Mouse (Mus musculus) CH12.LX (cell line): ENCODE data around the gene Rel. TPM values are rescaled to one million over a fixed set of nuclear protein-coding genes. Genes with fewer than 3 reads are reported as not detected.

Experiments used
- DNase-seq: peaks from one replicate; pipeline ENCODE4 v3.0.0-alpha.2; 2013; ENCODE audit errors: extremely low read depth
- H3K27ac ChIP-seq: 2 replicates; pipeline ENCODE4 v1.5.1; 2012; ENCODE audit warnings: low read depth, mild to moderate bottlenecking, control low read depth, moderate library complexity; ENCODE audit not compliant: insufficient read depth
- H3K27me3 ChIP-seq: replicated peaks from 2 replicates; pipeline ENCODE3; 2012; ENCODE audit warnings: inconsistent platforms
- H3K36me3 ChIP-seq, 2 experiments: replicated peaks in 1 of 2; 2 replicates each; pipeline versions ENCODE3 to v1.6.1; 2012; ENCODE audit warnings: inconsistent platforms in 1 of 2, low read length in 1 of 2, mild to moderate bottlenecking in 1 of 2, mixed read lengths in 1 of 2, moderate library complexity in 1 of 2; ENCODE audit not compliant: control insufficient read depth in 1 of 2, insufficient read depth in 1 of 2
- H3K4me1 ChIP-seq, 2 experiments: 2 replicates each; pipeline ENCODE4 v1.6.1; 2012; ENCODE audit warnings: inconsistent platforms in 1 of 2, moderate library complexity in 1 of 2; ENCODE audit not compliant: insufficient read depth in 2 of 2, control insufficient read depth in 1 of 2
- H3K4me2 ChIP-seq: 2 replicates; pipeline ENCODE4 v1.6.1; 2012; ENCODE audit warnings: low read depth, mild to moderate bottlenecking, control low read depth; ENCODE audit not compliant: poor library complexity, insufficient read depth, severe bottlenecking
- H3K4me3 ChIP-seq, 3 experiments: fragments of 150-350 bp in 1 of 3; sonication (generic) in 1 of 3; replicated peaks in 1 of 3; 2 replicates each; pipeline versions ENCODE3 to v1.5.1; 2011 to 2012; ENCODE audit warnings: low read depth in 2 of 3, low read length in 2 of 3, mild to moderate bottlenecking in 2 of 3, moderate library complexity in 2 of 3, control low read depth in 1 of 3, improper control_type of control experiment in 1 of 3, inconsistent platforms in 1 of 3, mixed read lengths in 1 of 3; ENCODE audit not compliant: poor library complexity in 1 of 3
- H3K79me2 ChIP-seq: replicated peaks from 2 replicates; pipeline ENCODE4 v1.6.1; 2012; ENCODE audit warnings: mild to moderate bottlenecking, moderate library complexity; ENCODE audit not compliant: control insufficient read depth, poor library complexity, insufficient read depth, severe bottlenecking; ENCODE audit errors: extremely low read depth
- H3K9ac ChIP-seq: 2 replicates; pipeline ENCODE4 v1.6.1; 2012; ENCODE audit warnings: low read depth, mild to moderate bottlenecking, control low read depth, moderate library complexity; ENCODE audit not compliant: insufficient read depth
- H3K9me3 ChIP-seq: replicated peaks from 2 replicates; pipeline ENCODE3; 2012; ENCODE audit warnings: low read length, inconsistent platforms, mixed read lengths
- BHLHE40 ChIP-seq: IDR thresholded peaks from 2 replicates; pipeline ENCODE4 v1.6.1; 2011; ENCODE audit warnings: mild to moderate bottlenecking, low read depth, low read length, improper control_type of control experiment
- CHD1 ChIP-seq: IDR thresholded peaks from 2 replicates; pipeline ENCODE4 v1.6.1; 2012; ENCODE audit warnings: low read depth, low read length, improper control_type of control experiment, inconsistent platforms
- CHD2 ChIP-seq: IDR thresholded peaks from 2 replicates; pipeline ENCODE4 v1.6.1; 2011; ENCODE audit warnings: low read length, improper control_type of control experiment
- E2F4 ChIP-seq: IDR thresholded peaks from 2 replicates; pipeline ENCODE4 v1.6.1; 2011; ENCODE audit warnings: low read depth, low read length, improper control_type of control experiment; ENCODE audit not compliant: insufficient replicate concordance
- EP300 ChIP-seq: IDR thresholded peaks from 2 replicates; pipeline ENCODE4 v1.6.1; 2011; ENCODE audit warnings: low read length, improper control_type of control experiment
- ETS1 ChIP-seq: conservative IDR thresholded peaks from 2 replicates; pipeline ENCODE4 v1.6.1; 2012; ENCODE audit warnings: low read depth, mild to moderate bottlenecking, inconsistent platforms, low read length, improper control_type of control experiment, moderate library complexity
- GABPA ChIP-seq: IDR thresholded peaks from 2 replicates; pipeline ENCODE4 v1.6.1; 2012; ENCODE audit warnings: low read depth, low read length, improper control_type of control experiment, inconsistent platforms; ENCODE audit not compliant: insufficient replicate concordance
- KAT2A ChIP-seq: IDR thresholded peaks from 2 replicates; pipeline ENCODE4 v1.6.1; 2012; ENCODE audit warnings: low read length, improper control_type of control experiment, inconsistent platforms; ENCODE audit not compliant: insufficient replicate concordance
- MAFK ChIP-seq: IDR thresholded peaks from 2 replicates; pipeline ENCODE4 v1.6.1; 2011; ENCODE audit warnings: low read length, improper control_type of control experiment; ENCODE audit not compliant: insufficient replicate concordance
- NELFE ChIP-seq: IDR thresholded peaks from 2 replicates; pipeline ENCODE4 v1.6.1; 2011; ENCODE audit warnings: low read depth, low read length, improper control_type of control experiment
- NRF1 ChIP-seq: IDR thresholded peaks from 2 replicates; pipeline ENCODE4 v1.6.1; 2014; ENCODE audit warnings: low read depth, mild to moderate bottlenecking, inconsistent platforms, low read length, improper control_type of control experiment, moderate library complexity
- PAX5 ChIP-seq: IDR thresholded peaks from 2 replicates; pipeline ENCODE4 v1.6.1; 2012; ENCODE audit warnings: low read length, inconsistent platforms, mixed read lengths
- POLR2A ChIP-seq: IDR thresholded peaks from 2 replicates; pipeline ENCODE4 v1.6.1; 2011; ENCODE audit warnings: low read depth, mild to moderate bottlenecking, improper control_type of control experiment, low read length
- RAD21 ChIP-seq: IDR thresholded peaks from 2 replicates; pipeline ENCODE4 v1.6.1; 2011; ENCODE audit warnings: low read depth, mild to moderate bottlenecking, low read length, improper control_type of control experiment, moderate library complexity
- RCOR1 ChIP-seq: conservative IDR thresholded peaks from 2 replicates; pipeline ENCODE4 v1.6.1; 2012; ENCODE audit warnings: low read depth, mild to moderate bottlenecking, inconsistent platforms, low read length, improper control_type of control experiment
- SIN3A ChIP-seq: IDR thresholded peaks from 2 replicates; pipeline ENCODE4 v1.6.1; 2012; ENCODE audit warnings: low read length, improper control_type of control experiment, inconsistent platforms
- SMC3 ChIP-seq: IDR thresholded peaks from 2 replicates; pipeline ENCODE4 v1.6.1; 2011; ENCODE audit warnings: low read depth, low read length, improper control_type of control experiment
- TBP ChIP-seq: conservative IDR thresholded peaks from 2 replicates; pipeline ENCODE4 v1.6.1; 2011; ENCODE audit warnings: low read depth, low read length, improper control_type of control experiment
- USF2 ChIP-seq: conservative IDR thresholded peaks from 2 replicates; pipeline ENCODE4 v1.6.1; 2011; ENCODE audit warnings: low read depth, low read length, improper control_type of control experiment
- ZKSCAN1 ChIP-seq: IDR thresholded peaks from 2 replicates; pipeline ENCODE4 v1.6.1; 2012; ENCODE audit warnings: low read depth, inconsistent platforms, low read length, improper control_type of control experiment, borderline replicate concordance
- ZMIZ1 ChIP-seq: IDR thresholded peaks from 2 replicates; pipeline ENCODE4 v1.6.1; 2012; ENCODE audit warnings: low read depth, mild to moderate bottlenecking, inconsistent platforms, low read length, improper control_type of control experiment
- ZNF384 ChIP-seq: IDR thresholded peaks from 2 replicates; pipeline ENCODE4 v1.6.1; 2012; ENCODE audit warnings: low read depth, low read length, improper control_type of control experiment, inconsistent platforms
- dilution Hi-C: fragments of 300-500 bp; cut with MboI; formaldehyde crosslinking; loops from 2 replicates; pipeline ENCODE4 v1.14.3; 2020; ENCODE audit warnings: low sequenced_read_pairs; ENCODE audit not compliant: extremely low pct_unique_long_range_greater_than_20kb, extremely low pct_ligation_motif_present
- in situ Hi-C: fragments of 300-500 bp; cut with MboI; formaldehyde crosslinking; loops from 3 replicates; pipeline ENCODE4 v1.14.3; 2019; ENCODE audit warnings: low sequenced_read_pairs, low pct_ligation_motif_present, low pct_unique_long_range_greater_than_20kb, mixed read lengths
- polyA plus RNA-seq: library from polyadenylated mRNA; unstranded; fragments of >175 nt; gene quantifications from 2 replicates; pipeline ENCODE4 v1.2.1, GENCODE M21; 2012; ENCODE audit warnings: low read depth; ENCODE audit not compliant: insufficient read length
- total RNA-seq, 2 experiments: library from RNA; depleted of rRNA; stranded (reverse); fragments of 300-350 nt in 1 of 2; fragments of >200 nt in 1 of 2; gene quantifications; 2 replicates each; pipeline ENCODE4 v1.2.3; 2012 to 2014

Rel gene
- total and polyA plus RNA-seq, 3 experiments = 26.2 to 38.1 (median 28.4) TPM

DNA sequence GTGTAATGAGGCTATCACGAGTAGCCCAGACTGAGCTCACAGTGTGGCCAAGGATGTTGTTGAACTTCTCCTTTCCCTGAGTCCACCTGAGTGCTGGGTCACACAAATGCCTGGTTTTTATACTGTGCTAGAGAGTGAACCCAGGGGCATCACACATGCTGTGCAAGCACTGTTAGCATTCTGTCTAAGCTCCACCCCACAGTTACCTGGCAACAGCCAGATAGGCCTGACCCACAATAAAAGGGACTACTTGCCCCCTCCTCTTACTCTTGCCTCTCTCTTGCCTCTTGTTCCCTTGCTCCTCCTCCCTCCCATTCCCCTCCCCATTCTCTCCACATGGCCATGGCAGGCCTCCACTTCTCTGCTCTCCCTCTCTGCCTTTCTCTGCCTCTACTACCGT lies 48.4 kb downstream of the Rel start:
- TF ChIP-seq GABPA = no peak
- TF ChIP-seq NELFE = no peak
- no peak for TF ChIP-seq KAT2A
- no peak for TF ChIP-seq PAX5
- TF ChIP-seq ZMIZ1 = no peak
- TF ChIP-seq CHD2 = no peak
- no peak for TF ChIP-seq TBP
- no peak for TF ChIP-seq MAFK
- peaks cover 69 to 98% of the 10 kb centered on the region in 2 experiments for H3K36me3 ChIP-seq
- no peak for DNase-seq

DNA sequence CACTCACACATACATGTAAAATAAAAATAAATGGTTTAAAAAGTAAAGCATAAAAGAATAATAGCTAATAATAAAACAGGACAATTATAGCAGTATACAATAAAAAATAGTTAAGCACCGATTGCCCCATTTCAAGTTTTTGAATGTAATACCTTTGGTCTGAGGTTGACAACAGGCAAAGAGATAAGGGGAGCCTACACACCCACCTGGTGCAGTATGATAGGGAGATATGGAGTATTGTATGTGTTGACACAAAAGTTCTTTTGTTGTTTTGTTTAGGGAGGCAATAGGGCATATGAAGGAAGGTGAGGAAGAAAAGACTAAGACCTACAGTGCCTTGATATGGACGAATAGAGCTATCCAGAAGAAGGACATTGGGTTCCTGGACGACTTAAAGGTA lies 50.9 kb downstream of the Rel start:
- Histone ChIP-seq H3K36me3 (peaks cover 72 to 98% of the 10 kb centered on the region in 2 experiments), H3K4me1 (no peaks in the 10 kb centered on the region), H3K4me2 (no peak overlapping the region), H3K9me3 (no peaks in the 10 kb centered on the region), H3K4me3 (no peak overlapping the region), H3K27me3 (no peaks in the 10 kb centered on the region), H3K27ac (no peak overlapping the region), H3K9ac (no peak overlapping the region)
- in situ Hi-C loops = no loop called here
- DNase-seq = no peak
- TF ChIP-seq ZNF384 = no peak
- TF ChIP-seq ETS1 = no peak
- no peak for TF ChIP-seq E2F4
- TF ChIP-seq CHD1 = no peak
- no peak for TF ChIP-seq SIN3A
- TF ChIP-seq SMC3 = no peak
- no peak for TF ChIP-seq EP300
- TF ChIP-seq NRF1 = no peak
- no peak for TF ChIP-seq RAD21
- TF ChIP-seq BHLHE40 = no peak
- no peak for TF ChIP-seq USF2
- no peak for TF ChIP-seq ZKSCAN1
- TF ChIP-seq RCOR1 = no peak
- TF ChIP-seq POLR2A = no peak
- TF ChIP-seq, all 38 proteins: peak for 0
- H3K79me2 ChIP-seq = no peaks in the 10 kb centered on the region
- dilution Hi-C loops = no loop called here

More for the DNA sequence above, 48.4 kb downstream of the Rel start:
- Histone ChIP-seq H3K9ac (no peak overlapping the region), H3K27ac (no peak overlapping the region), H3K9me3 (no peaks in the 10 kb centered on the region), H3K27me3 (no peaks in the 10 kb centered on the region), H3K4me1 (peaks cover 0 to 3% of the 10 kb centered on the region in 2 experiments; a peak in 1 of 4 replicates), H3K4me2 (no peak overlapping the region), H3K4me3 (no peak overlapping the region), H3K79me2 (no peaks in the 10 kb centered on the region)
- dilution Hi-C loops (no loop called here), in situ Hi-C loops (no loop called here)
